Mouse (Mus musculus) cortical plate, adult 2 months (tissue): Measurements from ENCODE around the gene Camkk2.

Source experiments
- CTCF ChIP-seq: fragments of 200-500 bp; IDR thresholded peaks from 2 replicates; pipeline ENCODE4 v1.5.1; 2011; ENCODE audit warnings: mild to moderate bottlenecking, control low read depth, low read length; ENCODE audit not compliant: insufficient read depth; ENCODE audit errors: extremely low read depth
- POLR2A ChIP-seq: fragments of 200-500 bp; IDR thresholded peaks from 2 replicates; pipeline ENCODE4 v1.6.1; 2011; ENCODE audit warnings: mild to moderate bottlenecking, low read length, control low read depth; ENCODE audit not compliant: insufficient read depth; ENCODE audit errors: extremely low read depth

GRCm38 (mm10) chr5:122703574-122703973 is 75.6 kb downstream of the Camkk2 start:
- TF ChIP-seq POLR2A (no peak), CTCF (no peak)
